Mouse (Mus musculus) T-cell, adult 2 months (primary cell): ENCODE measurements around the gene Usp32.
"Not testable (repeated sequence)": the region's sequence is repeated elsewhere in the genome, so short reads cannot be mapped to it uniquely, and the experiment has no call there.

ENCODE experiments used
- DNase-seq: peaks from one replicate; pipeline ENCODE4 v3.0.0; 2022; ENCODE audit warnings: low spot score

The Usp32 gene

DNA sequence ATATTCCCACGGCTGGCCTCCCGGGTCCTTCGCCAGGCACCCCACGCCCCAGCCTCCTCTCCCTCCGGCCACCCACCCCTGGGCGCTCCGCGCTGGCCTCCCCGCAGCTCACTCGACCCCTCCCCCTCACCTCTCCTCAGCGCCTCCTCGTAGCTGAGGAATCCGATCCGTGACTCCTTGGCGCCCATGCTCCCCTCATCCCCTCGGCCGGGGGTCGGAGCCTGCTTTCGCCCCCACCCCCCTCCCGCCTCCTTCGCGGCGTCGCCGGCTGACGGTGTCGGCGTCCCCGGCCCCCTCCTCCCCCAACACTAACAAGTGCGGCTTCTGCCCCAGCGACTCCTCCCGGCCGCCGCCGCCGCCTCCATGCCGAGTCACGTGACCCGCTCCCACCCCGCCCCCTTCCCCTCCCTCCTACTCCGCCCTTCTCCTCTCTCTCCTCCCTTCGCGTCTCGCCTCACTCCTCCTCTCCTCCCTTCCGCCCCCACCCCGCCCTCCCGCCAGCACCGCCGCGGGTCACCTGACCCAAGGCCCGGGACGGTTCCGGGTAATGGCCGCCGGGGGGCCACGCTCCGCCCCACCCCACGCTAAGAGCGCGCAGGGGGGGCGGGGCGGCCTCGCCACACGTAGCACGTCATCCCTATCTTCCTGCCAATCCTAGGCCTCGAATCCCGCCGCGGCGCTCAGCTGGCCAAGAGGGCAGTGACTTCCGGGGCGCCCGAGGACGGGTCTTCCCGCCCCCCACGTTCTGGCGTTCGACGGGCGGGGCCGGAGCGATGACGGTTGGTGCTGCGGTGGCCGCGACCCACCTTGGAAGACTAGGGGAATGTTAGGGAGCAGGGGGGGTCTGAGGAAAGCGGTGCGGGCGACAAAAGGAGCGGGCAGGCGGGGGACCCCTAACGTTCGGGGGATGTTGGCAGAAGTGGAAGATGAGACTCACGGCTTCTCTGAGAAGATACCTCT, at the start of gene Usp32:
TSS of gene Usp32 (minus strand) at position 581 of the 960 bp plus-strand sequence.
- peak; percentile 96 for DNase-seq

- DNase-seq = no peak
These were observed 49.1 kb upstream of the Usp32 start for GRCm38 (mm10) chr11:85189110-85189509.

- DNase-seq = no peak
These were observed 44.9 kb upstream of the Usp32 start for GRCm38 (mm10) chr11:85184839-85185238.

GRCm38 (mm10) chr11:85184082-85184481, 44.1 kb upstream of the Usp32 start:
- peak; percentile 60 for DNase-seq

GRCm38 (mm10) chr11:85183284-85183779, 43.4 kb upstream of the Usp32 start:
- DNase-seq = no peak

- peak; percentile 63 for DNase-seq
These were observed 42.8 kb upstream of the Usp32 start for GRCm38 (mm10) chr11:85182617-85183283.

- no peak for DNase-seq
These were observed 38.5 kb upstream of the Usp32 start for GRCm38 (mm10) chr11:85178413-85178812.

DNA sequence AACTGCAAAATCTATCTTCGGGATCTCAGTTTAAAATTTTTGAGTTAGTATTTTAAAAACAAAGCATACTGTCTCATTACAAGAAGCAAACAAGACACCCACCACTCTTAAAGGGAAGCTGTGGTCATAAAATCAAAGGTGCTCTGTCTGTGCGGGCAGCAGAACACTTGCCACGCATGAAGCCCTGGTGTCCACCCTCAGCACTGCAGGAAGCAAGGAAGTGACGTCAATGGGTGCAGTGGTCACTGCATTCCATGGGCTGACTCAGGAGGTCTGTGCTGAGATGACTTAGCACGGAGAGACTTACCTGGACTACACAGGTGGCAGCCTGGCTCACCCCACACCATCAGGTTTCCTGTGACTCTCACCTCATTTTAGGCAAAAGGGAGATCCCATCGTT, 37.8 kb upstream of the Usp32 start:
- DNase-seq = no peak

- no peak for DNase-seq
These were observed 36.0 kb upstream of the Usp32 start for GRCm38 (mm10) chr11:85175941-85176340.

GRCm38 (mm10) chr11:85170833-85171232, 30.9 kb upstream of the Usp32 start:
- no peak for DNase-seq

DNA sequence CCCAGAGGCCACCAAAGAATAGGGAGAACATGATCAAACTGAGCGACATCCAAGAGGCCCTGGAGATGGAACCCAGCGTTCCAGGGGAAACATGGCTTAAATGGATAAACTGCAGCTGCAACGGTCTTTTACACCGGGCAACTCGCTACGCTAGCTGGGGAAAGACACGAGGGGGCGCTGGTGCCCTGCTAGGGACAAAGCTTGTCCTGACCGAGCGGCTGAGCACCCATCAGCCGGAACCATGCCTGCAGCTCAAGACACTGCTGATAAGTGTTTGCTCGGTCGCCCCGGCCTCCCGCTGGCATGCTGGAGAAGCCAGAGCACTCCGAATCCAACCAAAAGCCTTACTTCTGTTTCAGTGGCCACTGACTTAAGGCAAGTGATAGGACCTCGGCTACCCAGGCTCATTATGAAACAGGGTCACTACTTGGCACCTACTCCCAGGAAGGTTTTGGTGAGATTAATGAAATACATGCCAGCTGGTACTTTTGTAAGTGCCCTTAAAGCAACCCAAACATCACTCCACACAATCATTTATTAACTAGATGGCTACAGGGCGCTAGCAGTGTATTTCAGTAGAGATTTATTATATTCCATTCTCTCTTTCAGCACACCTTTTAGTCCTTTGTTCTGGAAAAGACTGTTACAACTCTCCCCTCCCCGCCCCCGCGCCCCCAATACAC, 30.2 kb upstream of the Usp32 start, which contains the start of gene 1700125H20Rik:
TSS of gene 1700125H20Rik (plus strand) at position 347 of the 683 bp plus-strand sequence.
- peak; percentile 79 for DNase-seq

- no peak for DNase-seq
These were observed 27.5 kb upstream of the Usp32 start for GRCm38 (mm10) chr11:85167503-85167902.

- DNase-seq = no peak
These were observed 24.4 kb upstream of the Usp32 start for GRCm38 (mm10) chr11:85164371-85164770.

- DNase-seq = not testable (repeated sequence)
These were observed 23.1 kb upstream of the Usp32 start for GRCm38 (mm10) chr11:85163014-85163413.

DNA sequence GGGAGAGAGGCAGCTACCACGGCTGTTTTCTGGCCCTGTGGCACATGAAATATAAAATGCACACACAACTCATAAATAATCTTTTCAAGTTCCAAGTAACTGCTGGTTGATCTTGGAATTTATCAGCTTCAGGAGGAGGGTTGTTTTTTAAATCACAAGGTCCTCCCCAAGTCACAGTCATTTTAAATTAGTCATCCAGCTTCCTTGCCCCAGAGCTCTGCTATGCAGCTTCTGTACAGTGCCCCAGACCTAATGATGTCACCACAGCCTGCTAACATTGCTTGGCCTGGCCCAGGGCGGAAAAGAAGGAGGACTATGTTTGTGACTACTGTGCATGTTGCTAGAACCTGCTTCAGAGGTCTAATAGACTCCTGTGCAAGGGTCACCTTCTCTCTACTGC, 17.3 kb upstream of the Usp32 start:
- DNase-seq = no peak

- DNase-seq = no peak
These were observed 12.4 kb upstream of the Usp32 start for GRCm38 (mm10) chr11:85152256-85152930.

DNA sequence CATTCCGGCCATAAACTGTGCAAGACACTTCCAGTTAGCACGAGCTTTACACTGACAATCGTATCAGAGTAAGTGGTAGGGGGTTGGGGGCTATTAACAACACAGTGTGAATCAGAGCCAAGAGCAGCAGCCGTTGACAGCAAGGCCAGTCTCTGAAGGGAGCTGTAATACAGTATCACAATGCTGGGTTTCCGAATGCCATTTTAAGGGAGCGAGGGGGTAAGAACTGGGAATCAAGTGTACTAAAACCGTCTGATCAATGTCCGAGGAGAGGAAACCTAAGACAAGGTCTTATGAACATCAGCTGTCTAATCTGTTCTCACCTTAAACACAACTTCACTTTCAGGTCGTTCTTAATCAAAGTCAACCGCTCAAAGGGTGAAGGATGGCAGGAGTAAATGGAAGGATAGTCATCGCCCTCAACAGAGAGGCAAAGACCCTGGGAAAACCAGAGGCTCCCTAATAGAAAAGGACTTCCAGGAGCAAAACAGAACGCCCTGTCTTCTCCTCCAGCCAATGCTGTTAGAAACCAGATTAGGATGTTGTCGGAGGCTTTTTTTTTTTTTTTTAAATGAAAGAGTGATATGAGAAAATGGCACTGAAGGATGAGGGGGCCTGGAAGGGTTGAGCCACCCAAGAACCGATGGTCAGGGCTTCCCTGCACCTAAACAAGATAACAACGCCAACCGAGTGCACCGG, 1.0 kb downstream of the Usp32 start:
- peak; percentile 1 for DNase-seq

DNA sequence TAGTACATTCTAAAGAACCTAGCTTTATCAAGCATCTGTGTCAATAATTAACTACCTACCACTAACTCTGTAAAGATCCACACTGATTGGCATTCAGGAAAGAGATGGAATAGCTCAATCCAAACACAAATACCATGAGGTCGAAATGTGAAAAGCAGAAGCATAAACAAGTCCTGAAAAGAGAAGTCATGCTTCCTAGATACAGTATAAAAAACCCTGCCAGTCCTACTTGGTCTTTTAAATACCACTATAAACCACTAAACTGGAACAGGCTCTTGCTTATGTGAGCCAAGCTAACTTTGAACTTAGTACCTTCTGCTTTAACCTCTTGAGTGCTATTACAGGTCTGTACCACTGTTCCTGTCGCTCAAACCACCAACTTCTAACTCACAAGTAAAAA, 8.4 kb downstream of the Usp32 start:
- DNase-seq = no peak

DNA sequence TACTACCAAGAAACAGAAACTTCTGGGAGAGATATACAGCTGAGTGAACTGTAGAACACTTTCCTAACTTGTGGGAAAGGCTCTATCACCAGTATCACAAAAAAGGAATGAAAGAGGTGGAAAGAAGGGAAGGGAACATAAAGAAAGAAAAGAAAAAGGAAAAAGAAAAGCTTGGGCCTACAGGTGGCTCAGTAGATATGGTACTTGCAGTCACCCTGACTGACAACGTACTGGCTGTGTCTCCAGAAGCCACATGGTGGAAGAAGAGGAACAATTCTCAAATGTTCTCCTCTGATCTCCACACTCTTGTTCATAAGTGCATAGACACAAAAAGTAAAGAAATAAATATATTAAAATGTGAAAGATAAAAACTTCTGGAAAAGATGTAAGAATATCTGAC, 11.1 kb downstream of the Usp32 start:
- DNase-seq = no peak

- DNase-seq = peak; percentile 8
These were observed 13.5 kb downstream of the Usp32 start for GRCm38 (mm10) chr11:85126257-85127102.
